Mouse (Mus musculus) brain, adult 2 months (tissue): ENCODE results near the gene B4galt3.
"Not testable (repeated sequence)": the region's sequence is repeated elsewhere in the genome, so short reads cannot be mapped to it uniquely, and the experiment has no call there.

ENCODE experiments used
- DNase-seq: peaks from one replicate; pipeline ENCODE4 v3.0.0; 2011; ENCODE audit warnings: low read depth, low spot score

The B4galt3 gene

GRCm38 (mm10) chr1:171240911-171241310 is 29.2 kb upstream of the B4galt3 start:
- no peak for DNase-seq

GRCm38 (mm10) chr1:171241952-171242351 is 28.2 kb upstream of the B4galt3 start:
- DNase-seq: not testable (repeated sequence)

GRCm38 (mm10) chr1:171245353-171245752 is 24.8 kb upstream of the B4galt3 start:
- DNase-seq: no peak

GRCm38 (mm10) chr1:171246709-171247452 is 23.2 kb upstream of the B4galt3 start:
- DNase-seq: peak; percentile 100

- no peak for DNase-seq
These were observed 22.7 kb upstream of the B4galt3 start for GRCm38 (mm10) chr1:171247453-171247841.

GRCm38 (mm10) chr1:171247916-171248315 is 22.2 kb upstream of the B4galt3 start:
- DNase-seq: no peak

- peak; percentile 90 for DNase-seq
These were observed 21.5 kb upstream of the B4galt3 start for GRCm38 (mm10) chr1:171248386-171249226.

- DNase-seq: peak; percentile 90
These were observed 20.1 kb upstream of the B4galt3 start, which contains the start of gene Adamts4 for GRCm38 (mm10) chr1:171249913-171250600. Adamts4 (plus strand) TSS chr1:171250421.

GRCm38 (mm10) chr1:171250680-171251593 is 19.2 kb upstream of the B4galt3 start, which contains the start of gene Ndufs2:
Ndufs2 (minus strand) TSS chr1:171251388.
- peak; percentile 52 for DNase-seq

GRCm38 (mm10) chr1:171251594-171252324 is 18.4 kb upstream of the B4galt3 start:
- DNase-seq: peak; percentile 45

GRCm38 (mm10) chr1:171252415-171252814 is 17.7 kb upstream of the B4galt3 start:
- no peak for DNase-seq

- DNase-seq: peak; percentile 61
These were observed 13.9 kb upstream of the B4galt3 start for GRCm38 (mm10) chr1:171256095-171256818.

GRCm38 (mm10) chr1:171256937-171257548 is 13.1 kb upstream of the B4galt3 start:
- DNase-seq: peak; percentile 78

GRCm38 (mm10) chr1:171257781-171258180 is 12.3 kb upstream of the B4galt3 start:
- DNase-seq: no peak

- no peak for DNase-seq
These were observed 11.2 kb upstream of the B4galt3 start for GRCm38 (mm10) chr1:171258921-171259320.

- DNase-seq: no peak
These were observed 9.8 kb upstream of the B4galt3 start for GRCm38 (mm10) chr1:171260316-171260715.

- DNase-seq: peak; percentile 95
These were observed 7.5 kb upstream of the B4galt3 start for GRCm38 (mm10) chr1:171262594-171263130.

- DNase-seq: peak; percentile 94
These were observed 6.9 kb upstream of the B4galt3 start for GRCm38 (mm10) chr1:171263185-171263611.
